Mouse (Mus musculus): Measurements from ENCODE around the gene Calhm5.

Gene Calhm5

DNA sequence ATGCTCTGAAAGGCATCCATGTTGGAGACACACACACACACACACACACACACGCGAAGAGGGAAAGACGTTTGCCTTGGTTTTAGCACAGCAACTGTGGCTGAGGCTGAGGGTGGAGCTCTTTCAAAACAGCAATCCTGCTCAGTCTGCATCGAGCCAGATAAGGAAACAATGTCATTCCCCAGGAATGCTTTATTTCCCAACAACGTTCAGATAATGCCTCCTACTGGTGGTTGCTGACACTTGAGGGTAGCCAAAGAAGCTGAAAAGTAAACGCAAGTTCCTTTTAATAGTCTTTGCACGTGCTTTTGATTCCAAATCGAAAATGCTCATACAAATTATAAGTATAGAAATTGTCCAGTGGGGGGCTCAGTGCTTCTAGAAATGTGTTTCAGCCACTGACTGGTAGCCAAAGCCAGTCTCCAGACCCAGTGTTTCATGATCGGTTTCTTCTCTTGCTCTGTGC is at the start of gene Calhm5:
TSS of gene Calhm5 (minus strand) at position 102 of the 466 bp plus-strand sequence.
- DNase-seq, result peak; percentile 35

DNA sequence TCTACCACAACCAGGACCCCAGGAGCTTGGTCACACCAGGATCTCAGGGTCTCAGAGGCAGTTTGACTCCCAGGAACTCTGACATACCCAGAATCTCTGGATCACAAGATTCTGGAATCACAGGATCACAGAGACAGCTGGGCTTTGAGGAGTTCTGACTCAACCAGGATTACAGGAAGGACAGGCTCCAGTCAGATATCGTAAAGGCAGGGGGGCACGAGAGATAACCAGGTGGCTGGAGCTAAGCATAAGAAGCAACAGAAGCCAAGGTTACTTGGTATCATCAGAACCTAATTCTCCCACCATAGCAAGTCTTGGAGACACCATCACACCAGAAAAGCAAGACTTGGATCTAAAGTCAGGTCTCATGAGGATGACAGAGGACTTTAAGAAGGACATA is 45.4 kb upstream of the Calhm5 start:
- DNase-seq, result no peak

DNA sequence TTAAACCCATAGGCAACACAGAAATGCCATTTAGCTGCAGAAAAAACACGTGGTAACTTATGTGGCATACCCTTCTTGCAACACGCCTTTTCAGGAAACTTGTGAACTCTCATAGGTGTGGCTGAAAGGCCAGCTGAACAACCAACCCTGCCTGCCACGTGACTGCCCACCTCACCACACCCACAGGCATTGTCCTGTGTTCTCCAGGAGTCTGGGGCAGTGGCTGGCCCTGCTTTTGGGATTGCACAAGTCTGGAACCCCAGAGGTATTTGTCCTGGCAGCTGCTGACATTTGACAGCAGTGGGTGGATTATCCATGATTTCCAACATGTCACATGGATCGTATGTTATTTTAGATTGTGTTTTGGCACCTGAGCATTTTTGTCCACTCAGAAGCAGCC is 43.4 kb upstream of the Calhm5 start:
- DNase-seq, result no peak

DNA sequence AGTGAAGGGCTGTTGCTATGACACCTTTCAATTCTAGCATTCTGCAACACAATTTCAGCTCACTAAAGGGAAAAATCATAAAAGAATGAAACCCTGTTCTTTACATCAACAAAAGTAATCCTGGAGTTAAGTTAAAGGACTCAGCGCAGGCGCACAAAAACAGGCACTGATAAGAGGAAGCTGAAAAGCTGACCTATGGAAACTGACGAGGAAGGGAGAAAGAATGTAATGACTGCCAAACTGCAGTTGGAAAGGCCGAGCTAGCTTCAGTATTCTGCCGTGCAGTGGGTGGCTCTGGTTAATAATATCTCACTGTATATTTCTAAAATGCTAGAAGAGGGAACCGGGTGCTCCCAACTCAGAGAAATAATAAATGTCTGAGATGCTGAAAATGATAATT is 41.7 kb upstream of the Calhm5 start:
- DNase-seq, result no peak

DNA sequence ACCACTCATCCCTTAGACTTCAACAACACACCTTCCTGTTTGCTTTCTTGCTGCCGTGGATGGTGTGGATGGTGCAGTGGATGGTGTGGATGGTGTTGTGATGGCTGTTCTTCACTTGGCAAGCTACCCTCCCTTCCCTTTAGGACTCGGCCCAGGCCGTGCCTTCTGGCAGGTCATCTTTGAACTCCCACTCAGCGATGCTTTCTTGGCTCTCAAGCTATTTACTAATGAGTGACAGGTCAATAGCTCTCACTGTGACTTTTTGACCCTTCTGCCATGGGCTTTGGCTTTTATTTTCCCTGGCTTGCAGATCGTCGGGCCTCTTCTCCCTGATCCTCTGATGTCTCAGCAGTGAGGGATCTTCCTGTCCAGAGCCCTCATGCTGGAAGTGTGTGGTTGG is 40.1 kb upstream of the Calhm5 start:
- no peak for DNase-seq

DNA sequence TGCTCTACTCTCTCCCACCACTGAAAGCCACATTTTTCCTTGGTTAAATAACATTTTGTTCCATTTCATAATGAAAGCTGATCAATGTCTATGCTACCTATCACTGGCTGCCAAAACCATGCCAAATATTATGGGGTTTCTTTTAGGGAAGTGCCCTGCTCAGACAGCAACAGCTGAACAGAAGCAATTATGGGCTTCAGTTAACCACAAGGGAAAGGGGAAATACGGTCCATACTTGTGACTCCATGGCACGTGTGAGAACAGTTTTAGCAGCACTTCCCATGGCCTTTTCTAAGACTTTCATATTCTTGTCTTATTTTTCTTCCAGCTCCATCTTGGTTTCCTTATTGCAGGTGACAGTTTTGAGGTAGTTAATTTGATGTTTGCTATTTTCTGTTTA is 35.0 kb upstream of the Calhm5 start:
- no peak for DNase-seq

DNA sequence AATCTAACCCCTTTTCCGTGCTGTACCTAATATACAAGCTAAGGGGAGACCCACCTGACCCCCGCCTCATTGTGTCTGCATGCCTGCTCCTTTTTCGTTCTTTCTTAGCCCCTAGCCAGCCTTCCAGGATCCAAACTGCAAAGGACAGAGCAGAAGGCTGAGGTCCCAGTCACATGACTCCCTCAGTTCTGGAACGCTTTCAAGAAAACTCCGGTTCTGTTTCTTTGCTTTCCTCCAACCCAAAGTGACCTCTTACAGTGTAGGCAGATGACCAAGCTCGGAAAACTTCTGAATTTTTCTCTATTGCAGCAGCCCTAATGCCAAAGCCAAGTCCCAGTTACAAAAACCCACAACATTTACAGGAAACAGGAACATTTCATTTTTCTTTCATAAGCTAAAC is 32.1 kb upstream of the Calhm5 start:
- DNase-seq, result peak; percentile 46

DNA sequence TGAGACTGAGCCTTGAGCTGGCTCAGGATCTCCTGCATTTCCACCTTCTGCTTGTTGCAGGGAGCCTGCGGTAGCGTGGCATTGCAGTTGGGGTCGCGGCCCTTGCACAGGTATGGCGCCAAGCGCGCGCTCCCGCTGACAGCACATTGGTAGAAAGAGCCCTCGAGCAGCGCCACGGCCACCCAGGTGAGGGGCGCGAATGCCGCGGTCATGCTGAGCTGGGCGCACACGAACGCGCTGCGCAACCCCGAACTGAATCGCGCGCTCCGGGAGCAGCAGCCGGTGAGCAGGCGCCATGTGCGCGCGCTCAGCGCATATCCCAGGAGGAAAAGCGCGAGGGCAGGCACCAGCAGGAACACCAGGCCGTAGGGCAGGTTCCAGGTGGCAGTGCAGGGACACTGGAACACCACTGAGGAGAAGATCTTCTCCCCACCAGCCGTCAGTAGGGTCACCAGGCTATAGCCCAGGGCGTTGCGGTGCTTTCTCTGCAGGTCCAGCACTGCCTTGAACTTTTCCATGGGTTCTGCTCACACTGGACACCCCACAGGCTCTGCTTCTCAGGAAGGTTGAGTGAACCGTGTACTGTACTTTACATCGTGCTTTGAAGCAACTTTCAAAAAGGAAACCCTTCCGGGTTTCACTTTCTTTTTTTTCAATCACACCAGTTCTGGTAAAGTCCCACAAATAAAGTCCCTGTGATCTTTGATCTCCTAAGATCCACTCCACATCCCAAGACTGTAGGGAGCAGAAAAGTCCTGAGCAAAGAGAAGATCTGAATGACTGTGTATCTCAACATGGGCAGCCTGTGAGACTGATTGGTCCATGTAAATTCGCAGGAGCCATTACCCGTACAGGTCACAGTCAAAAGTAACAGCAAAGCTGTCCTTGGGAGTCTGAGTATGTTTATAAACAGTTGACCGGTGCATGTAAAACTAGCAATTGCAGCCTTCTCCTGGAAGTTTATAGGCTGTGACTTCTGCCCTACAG is 31.4 kb upstream of the Calhm5 start, which contains the start of gene Calhm6:
TSS of gene Calhm6 (minus strand) at position 593 of the 987 bp plus-strand sequence.
- DNase-seq, result peak; percentile 14

DNA sequence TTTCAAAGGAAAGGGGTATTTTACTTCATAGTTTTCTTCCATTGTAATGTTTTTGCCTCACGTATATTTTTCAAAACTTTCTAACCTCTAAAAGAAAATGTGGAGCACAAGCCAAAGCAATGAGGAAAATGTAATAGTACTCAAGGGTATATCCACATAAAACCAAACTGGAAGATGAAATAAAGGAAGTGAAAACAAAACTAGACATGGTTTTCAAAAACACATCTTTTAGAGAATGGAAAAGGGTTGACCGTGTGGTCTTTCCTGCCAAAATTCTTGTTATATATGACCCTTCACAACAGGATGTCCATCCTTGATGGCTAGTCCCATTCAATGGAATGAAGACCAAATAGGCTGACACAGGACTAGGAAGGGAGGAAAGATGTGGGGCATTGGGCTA is 22.1 kb upstream of the Calhm5 start:
- no peak for DNase-seq

DNA sequence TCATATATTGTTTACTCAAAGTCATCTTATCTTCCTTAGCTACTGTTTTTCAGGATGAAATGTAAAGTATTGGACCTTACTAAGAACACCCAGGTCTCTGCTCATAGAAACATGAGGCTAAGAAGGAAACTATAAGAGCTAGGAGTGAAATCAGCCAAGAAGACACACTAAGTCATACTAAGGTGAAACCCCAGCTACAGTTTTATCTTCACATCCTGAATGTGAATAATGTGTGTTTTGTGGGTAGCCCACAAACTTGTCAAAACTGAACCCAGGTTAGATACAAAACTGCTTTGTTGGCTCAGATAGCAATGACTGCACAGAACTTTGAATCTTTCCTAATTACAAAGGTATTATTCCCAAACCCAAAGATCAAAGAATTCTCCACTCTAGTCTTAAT is 21.5 kb upstream of the Calhm5 start:
- no peak for DNase-seq

DNA sequence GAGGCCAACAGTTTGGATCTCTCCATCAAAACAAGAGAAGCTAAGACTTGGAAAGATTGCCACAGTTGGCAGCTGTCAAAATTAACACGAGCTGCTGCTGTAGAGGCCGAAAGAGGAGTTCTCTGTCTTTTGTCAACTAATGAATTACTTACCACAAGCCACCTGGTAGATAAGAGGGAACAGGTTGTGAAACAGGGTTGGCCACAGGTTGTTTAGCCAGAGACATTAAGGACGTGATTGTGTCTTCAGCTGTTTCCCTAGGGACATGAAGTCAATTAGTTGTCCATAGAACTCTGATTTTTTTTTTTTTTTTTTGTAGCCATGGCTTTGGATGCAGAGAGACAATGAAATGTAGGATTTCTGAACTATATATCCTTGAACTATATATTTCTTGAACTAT is 20.8 kb upstream of the Calhm5 start:
- DNase-seq, result no peak

DNA sequence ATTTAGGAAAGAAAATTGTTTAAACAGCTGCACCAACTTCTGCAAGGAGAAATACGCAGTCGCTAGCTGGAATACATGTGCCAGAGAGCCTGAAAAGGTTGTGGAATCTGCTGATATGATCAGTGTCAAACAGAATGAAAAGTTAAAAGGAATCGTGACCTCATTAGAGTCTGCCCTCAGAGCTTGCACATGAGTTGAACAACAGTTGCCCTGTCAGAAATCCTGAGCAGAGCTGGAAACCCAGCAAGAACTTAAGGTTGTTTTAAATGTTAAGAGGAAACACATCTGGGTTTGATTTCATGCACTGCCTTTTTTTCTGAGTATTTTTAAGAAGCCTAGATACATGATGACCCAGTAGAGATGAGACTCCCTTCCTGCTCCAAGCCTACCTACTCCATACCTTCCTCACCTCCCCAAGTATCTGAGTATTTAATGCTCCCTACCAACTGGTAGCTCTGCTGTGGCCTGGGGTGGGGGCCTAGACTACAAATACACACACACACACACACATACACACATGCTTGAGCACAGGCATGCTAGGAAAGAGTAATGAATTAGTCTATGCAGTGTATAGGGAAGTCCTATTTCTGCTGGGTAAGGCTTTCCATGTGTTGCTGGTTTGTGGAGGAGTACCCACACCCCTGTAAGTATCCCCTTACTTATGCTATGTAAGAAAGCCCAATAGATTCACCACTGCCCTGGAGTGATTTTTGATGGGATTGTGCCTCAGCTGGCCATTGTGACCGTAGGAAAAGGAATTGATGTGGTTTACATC is 15.8 kb upstream of the Calhm5 start:
- DNase-seq, result no peak

DNA sequence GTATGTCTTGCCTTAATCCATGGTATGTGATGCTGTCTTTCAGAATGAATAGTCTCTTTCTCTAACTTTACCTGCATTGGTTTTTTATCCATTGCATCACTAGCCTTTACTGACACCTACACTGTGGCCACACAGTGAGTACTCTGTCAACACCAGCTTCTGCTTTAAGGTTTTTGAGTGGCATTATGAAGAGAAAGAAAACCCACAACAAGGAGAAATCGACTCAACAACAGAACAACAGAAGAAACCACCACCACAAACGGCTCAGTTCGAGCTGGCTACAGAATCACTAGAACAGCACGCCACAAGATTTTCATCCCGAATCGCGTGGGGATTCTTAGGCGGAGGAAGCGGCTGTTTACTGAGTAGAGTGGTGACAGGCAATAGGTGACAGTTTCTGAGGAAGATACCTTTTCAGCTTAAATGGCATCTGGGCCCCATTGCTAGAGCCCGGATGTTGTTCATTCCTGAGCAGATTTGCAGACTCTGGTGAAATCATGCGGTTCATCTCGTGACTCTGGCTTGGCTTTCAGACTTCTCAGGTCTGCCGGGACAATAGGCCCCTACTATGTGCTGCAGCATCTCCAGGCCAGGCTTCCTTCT is 14.6 kb upstream of the Calhm5 start:
- no peak for DNase-seq

DNA sequence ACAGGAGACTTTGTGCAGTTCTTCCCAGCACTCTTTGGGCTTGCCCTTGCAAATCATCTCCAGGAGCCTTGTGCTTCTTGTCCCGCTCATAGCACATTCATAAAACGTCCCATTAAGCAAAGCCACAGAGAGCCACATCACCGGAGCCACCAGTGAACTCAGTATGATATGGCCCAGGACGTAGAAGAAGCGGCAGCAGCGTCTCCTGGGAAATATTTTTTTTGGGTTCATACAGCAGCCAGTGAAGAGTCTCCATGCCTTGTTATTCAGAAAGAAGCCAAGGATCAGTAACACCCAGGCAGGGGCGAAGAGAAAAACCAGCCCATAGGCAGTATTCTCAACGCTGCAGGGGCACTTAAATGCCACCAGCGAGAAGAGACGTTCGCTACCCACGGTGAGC is 355 bp downstream of the Calhm5 start:
- DNase-seq, result no peak

DNA sequence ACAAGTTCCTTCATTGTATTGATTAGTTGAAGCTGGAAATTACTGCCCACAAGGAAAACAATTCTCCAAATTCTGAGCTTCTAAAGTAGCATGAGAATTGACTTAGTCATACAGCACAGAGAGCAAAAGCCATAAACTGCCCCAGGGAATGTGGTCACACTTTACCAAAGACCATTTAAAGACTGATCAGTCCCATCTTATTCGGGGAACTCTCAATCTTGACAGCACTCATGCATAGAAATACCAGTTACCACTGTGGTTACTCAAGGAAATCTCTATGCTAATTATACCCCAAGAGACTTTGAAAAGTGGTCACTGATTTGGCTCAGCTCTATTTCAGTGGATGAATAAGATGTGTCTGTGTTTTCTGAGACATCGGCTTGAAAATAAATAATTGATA is 1.2 kb downstream of the Calhm5 start:
- DNase-seq, result no peak

DNA sequence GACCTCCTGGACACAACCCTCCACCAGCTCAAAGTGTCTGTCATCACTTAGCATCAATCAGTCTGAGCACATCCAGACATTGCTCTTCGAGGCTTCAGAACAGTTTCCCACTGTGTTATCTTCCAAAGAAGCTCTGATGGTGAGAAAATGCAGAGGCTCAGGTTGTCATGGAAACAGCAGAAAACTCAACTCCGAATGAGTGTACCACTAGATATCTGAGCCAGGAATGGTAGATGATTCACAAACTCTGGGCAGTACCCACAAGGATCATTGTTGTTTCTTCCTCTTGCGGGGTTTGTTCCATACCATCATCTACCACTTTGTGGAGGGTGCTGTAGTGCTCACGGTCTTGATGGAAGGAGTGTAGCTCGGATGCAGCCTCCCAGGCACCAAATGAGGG is 4.4 kb downstream of the Calhm5 start:
- no peak for DNase-seq

DNA sequence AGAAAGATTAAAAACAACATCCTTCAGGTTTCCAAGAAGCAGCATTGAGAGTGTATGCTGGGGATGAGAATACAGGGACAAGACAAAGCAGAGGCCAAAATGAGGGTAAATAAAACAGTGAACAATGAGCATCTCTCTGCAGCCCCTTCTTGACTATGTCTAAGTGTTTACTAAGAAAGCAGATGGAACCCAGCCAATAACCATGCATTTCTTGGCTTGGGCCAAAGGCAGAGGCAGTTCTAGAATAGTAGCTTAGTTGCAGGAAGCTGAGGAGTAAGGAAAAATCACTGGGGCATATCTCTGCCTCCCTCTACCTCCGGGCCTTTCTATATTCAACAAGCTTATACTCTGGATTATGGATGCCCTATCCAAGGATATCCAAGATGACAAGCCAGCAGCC is 5.8 kb downstream of the Calhm5 start:
- DNase-seq, result no peak

DNA sequence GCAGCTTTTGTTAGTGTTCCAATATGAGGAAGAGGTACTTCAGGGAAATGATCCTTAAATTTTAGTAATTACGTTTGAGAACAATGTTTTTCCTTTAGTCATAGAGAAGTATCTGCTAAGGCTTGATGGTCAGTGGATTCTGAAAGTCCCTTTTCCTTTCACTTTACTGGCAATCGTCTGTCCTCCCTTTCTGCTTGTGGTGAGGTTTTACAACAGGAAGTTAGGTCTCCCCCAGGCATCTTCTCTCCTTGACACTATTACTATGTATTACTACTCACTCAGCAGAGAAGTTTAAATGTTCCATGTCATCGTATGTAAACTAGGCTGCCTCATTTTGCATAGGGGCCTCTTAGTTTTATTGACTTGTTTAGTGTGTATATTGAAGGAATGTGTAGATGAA is 6.8 kb downstream of the Calhm5 start:
- DNase-seq, result no peak

DNA sequence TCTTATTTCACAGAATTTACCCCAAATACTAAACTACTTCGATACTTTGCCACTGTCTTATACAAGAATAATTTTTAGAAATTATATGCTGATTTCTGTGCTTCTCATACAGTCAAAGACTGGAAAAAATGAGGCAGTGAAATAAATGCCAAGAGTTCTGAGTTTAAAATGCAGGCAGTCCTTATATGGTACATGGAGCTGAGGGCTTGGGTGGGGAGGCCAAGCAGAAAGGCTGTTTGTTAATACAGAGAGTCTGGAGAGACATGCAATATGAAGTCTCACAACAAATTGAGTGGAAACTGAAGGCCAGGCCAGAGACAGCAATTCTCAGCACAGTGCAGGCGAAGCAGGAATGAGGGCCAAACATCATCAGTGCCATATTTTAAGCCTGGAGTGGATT is 7.8 kb downstream of the Calhm5 start:
- DNase-seq, result no peak

DNA sequence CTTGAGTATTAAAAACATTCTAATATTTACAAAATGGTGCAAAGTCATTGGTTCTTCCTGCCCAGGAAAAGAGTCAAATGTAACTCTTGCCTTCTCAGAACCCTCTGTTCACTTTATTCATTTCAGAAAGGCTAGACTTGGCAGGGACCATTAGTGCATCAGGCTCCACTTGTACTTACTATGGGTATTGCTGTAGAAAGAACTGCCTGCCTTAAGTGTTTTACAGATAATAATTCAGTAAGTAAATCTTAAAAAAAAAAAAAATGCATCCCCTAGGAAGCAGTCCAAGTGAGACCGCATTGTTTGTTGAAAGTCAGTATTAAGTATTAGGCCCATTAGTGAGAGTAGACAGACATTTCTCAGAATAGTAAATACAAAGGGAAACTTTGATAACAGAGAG is 9.8 kb downstream of the Calhm5 start:
- DNase-seq, result no peak

DNA sequence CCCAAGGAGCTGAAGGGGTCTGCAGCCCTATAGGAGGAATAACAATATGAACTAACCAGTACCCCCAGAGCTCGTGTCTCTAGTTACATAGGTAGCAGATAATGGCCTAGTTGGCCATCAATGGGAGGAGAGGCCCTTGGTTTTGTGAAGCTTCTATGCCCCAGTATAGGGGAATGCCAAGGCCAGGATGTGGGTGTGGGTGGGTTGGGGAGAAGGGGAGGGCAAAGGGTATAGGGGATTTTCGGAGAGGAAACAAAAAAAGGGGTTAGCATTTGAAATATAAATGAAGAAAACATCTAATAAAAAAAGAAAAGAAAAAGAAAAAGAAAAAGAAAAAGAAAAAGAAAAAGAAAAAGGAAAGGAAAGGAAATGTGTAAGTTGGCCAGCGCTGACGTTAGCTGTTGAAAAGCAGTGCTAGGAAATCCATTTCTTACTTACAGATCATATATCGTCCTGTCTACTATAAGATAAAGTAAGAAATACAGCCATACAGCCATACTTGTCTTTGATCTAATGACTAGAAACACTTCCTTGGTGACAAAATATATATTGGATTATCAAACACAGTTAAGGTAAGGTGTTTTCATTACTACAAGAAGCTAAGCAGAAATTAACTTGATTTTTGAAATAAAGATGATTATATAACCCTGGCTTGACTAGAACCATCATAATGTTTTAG is 21.7 kb downstream of the Calhm5 start:
- no peak for DNase-seq

DNA sequence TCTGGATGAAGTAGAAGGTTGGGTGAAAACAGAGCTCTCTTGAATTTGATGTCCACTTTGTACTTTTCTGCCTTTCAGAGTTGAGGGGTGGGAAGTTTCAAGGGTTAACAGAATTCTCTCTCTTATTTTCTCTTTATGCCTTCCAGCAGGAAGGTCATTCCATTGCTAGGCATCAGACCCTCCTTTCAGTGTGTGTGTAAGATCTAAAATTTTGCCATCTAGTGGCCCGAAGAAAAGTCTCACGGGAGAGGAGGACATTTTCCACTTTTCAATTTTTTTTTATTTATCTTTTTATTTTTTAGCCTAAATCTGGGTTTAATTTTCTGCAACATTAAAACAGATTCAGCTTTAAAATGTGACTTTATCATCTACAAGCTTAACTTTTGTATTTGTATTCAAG is 24.7 kb downstream of the Calhm5 start:
- no peak for DNase-seq

DNA sequence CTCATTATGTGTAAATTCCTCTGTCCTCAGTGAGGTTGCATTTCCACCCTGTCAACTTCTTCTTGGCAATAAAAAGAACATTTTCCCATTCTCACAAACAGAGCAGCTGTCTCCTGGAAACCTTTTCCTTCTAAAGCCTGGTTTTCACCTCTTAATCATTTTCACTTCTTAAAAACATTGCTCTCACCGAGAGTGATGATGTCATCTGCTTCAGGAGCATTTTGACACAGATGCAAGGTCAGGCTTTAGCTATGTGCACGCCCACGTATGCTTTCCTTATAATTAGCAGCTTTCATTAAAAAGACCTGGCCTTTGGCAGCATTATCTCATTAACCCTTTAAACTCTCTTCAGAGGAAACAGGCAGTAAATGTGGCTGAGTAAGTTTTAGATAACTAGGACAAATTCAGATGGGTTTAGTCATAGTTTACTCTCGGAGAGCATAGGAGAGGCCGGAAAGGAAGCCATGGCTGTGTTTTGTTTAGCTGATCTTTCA is 25.3 kb downstream of the Calhm5 start:
- no peak for DNase-seq
